Mouse (Mus musculus) ES-E14 (cell line): ENCODE results near the gene Ston2. TPM values are rescaled to one million over a fixed set of nuclear protein-coding genes. Genes with fewer than 3 reads are reported as not detected.
A peak's percentile ranks its signal among the peaks of the same experiment; 100 is the strongest.
"Not testable (repeated sequence)": the region's sequence is repeated elsewhere in the genome, so short reads cannot be mapped to it uniquely, and the experiment has no call there.

ENCODE experiments used
- DNase-seq: peaks from one replicate; pipeline ENCODE4 v3.0.0-alpha.2; 2013; ENCODE audit warnings: low read depth, low spot score
- H3K27ac ChIP-seq: 2 replicates; pipeline ENCODE4 v1.5.1; 2012; ENCODE audit warnings: low read depth, mild to moderate bottlenecking, low read length, moderate library complexity, mixed read lengths; ENCODE audit not compliant: poor library complexity, insufficient read depth, severe bottlenecking
- H3K36me3 ChIP-seq: 2 replicates; pipeline ENCODE4 v1.6.1; 2012; ENCODE audit warnings: mild to moderate bottlenecking, low read length, moderate library complexity, mixed read lengths; ENCODE audit not compliant: control insufficient read depth, poor library complexity, insufficient read depth, severe bottlenecking
- H3K4me1 ChIP-seq, 2 experiments: fragments of 150-350 bp in 1 of 2; sonication (generic) in 1 of 2; 2 replicates each; pipeline ENCODE4 v1.6.1; 2012; ENCODE audit warnings: low read length in 2 of 2, mild to moderate bottlenecking in 1 of 2, mixed read lengths in 1 of 2; ENCODE audit not compliant: control insufficient read depth in 2 of 2, insufficient read depth in 2 of 2, poor library complexity in 1 of 2
- H3K4me3 ChIP-seq, 2 experiments: fragments of 150-350 bp in 1 of 2; sonication (generic) in 1 of 2; 2 replicates each; pipeline ENCODE4 v1.5.1; 2012; ENCODE audit warnings: low read length in 2 of 2, low read depth in 1 of 2, mild to moderate bottlenecking in 1 of 2, mixed read lengths in 1 of 2; ENCODE audit not compliant: insufficient read depth in 1 of 2, poor library complexity in 1 of 2, severe bottlenecking in 1 of 2
- H3K9ac ChIP-seq: 2 replicates; pipeline ENCODE4 v1.6.1; 2012; ENCODE audit warnings: low read depth, mild to moderate bottlenecking, low read length, mixed read lengths; ENCODE audit not compliant: poor library complexity, insufficient read depth, severe bottlenecking
- H3K9me3 ChIP-seq: fragments of 150-350 bp; sonication (generic); 2 replicates; pipeline ENCODE4 v1.6.1; 2012; ENCODE audit warnings: low read depth, mild to moderate bottlenecking, low read length; ENCODE audit not compliant: control insufficient read depth, insufficient read depth
- CHD2 ChIP-seq: IDR thresholded peaks from 2 replicates; pipeline ENCODE4 v1.6.1; 2014; ENCODE audit warnings: mild to moderate bottlenecking, low read depth, low read length, inconsistent platforms
- HCFC1 ChIP-seq: IDR thresholded peaks from 2 replicates; pipeline ENCODE4 v1.6.1; 2012; ENCODE audit warnings: low read length, inconsistent platforms, borderline replicate concordance; ENCODE audit not compliant: insufficient read depth
- MAFK ChIP-seq: IDR thresholded peaks from 2 replicates; pipeline ENCODE4 v1.6.1; 2014; ENCODE audit warnings: mild to moderate bottlenecking, low read depth, low read length, inconsistent platforms; ENCODE audit not compliant: insufficient read depth
- ZC3H11A ChIP-seq: IDR thresholded peaks from 2 replicates; pipeline ENCODE4 v1.6.1; 2012; ENCODE audit warnings: low read depth, mild to moderate bottlenecking, inconsistent platforms, low read length, borderline replicate concordance
- ZNF384 ChIP-seq: IDR thresholded peaks from 2 replicates; pipeline ENCODE4 v1.6.1; 2012; ENCODE audit warnings: low read depth, low read length, inconsistent platforms
- in situ Hi-C, 2 experiments: fragments of 600-800 bp; cut with MboI; formaldehyde crosslinking; loops; one replicate each; pipeline ENCODE4 v1.15.1; 2025; ENCODE audit warnings: low sequenced_read_pairs in 2 of 2, inconsistent platforms in 1 of 2; ENCODE audit not compliant: unreplicated experiment in 2 of 2
- total RNA-seq: library from RNA; depleted of rRNA; stranded (reverse); fragments of 300-350 nt; gene quantifications from 2 replicates; pipeline ENCODE4 v1.2.3, GENCODE M21; 2012

The Ston2 gene
- total RNA-seq, 1 experiment: 11.7 TPM

DNA sequence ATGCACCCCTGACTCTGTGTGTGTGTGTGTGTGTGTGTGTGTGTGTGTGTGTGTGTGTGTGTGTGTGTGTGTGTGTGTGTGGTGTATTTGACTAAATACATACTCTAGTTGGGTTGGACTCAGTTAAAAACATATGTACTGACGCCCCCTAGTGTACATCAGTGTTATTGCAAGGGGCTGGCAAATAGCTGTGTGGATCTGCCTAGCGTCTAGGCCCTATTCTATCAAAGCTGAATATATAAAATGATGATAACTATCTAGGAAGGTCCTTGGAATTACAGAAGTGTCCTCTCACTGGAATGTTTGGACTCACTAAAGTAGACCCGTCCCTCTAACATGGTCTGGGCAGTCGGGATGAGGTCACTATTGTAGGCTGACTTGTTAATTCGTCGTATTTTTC lies 1.6 kb upstream of the Ston2 start:
- no peak for TF ChIP-seq HCFC1
- no peak for TF ChIP-seq MAFK
- 0 out of 2 replicates have a peak, but pooled peaks have one; percentile 47 for TF ChIP-seq ZC3H11A
- no peak for TF ChIP-seq CHD2
- no peak for TF ChIP-seq ZNF384
- H3K9ac ChIP-seq: no peak overlapping the region
- no peak overlapping the region for H3K27ac ChIP-seq
- H3K4me1 ChIP-seq: no peaks in the 10 kb centered on the region
- H3K36me3 ChIP-seq: no peaks in the 10 kb centered on the region
- in situ Hi-C loops: loop anchor here (5.0 to 25.0 kb wide), 3 partner anchors 148 to 378 kb away; no protein-coding TSS in a partner anchor
- no peak for DNase-seq
- no peaks in the 10 kb centered on the region for H3K9me3 ChIP-seq
- H3K4me3 ChIP-seq: no peak overlapping the region

DNA sequence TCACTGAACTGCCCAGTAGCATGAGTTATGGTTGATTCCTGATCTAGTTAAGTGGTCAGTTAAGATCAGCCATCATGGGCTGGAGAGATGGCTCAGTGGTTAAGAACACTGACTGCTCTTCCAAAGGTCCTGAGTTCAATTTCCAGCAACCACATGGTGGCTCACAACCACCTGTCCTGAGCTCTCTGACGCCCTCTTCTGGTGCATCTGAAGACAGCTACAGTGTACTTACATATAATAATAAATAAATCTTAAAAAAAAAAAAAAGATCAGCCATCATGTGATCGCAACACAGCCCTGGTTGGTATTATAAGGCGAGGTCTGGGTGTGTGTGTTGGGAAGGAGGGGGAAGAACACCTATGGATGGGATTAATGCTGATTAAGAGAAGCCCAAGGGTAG lies 259 bp upstream of the Ston2 start:
- H3K9ac ChIP-seq, H3K4me1 ChIP-seq, H3K4me3 ChIP-seq, H3K36me3 ChIP-seq, H3K27ac ChIP-seq, DNase-seq, H3K9me3 ChIP-seq: not testable (repeated sequence)
- in situ Hi-C loops: loop anchor here (25.0 kb wide), 2 partner anchors 151 to 376 kb away; no protein-coding TSS in a partner anchor

DNA sequence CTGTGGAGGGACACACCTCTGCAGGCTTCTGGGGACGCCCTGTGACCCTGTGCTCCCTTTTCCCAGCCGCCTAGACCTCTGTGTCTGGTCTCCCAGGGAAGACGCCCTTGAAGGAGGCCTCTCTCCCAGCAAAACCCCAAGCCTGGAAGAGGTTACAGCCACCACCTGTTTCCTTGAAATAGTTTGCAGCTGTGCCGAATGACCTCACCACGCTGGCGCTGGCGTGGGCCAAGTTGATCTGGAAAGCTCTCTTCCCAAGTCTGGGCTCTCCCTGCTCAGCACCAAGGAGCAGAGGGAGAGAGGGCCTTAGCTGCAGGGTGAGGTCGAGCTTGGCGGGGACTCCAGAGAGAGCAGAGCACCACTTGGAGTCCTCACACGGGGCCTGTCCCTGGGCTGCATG lies 1.8 kb downstream of the Ston2 start:
- TF ChIP-seq ZNF384: no peak
- TF ChIP-seq ZC3H11A: no peak
- no peak for TF ChIP-seq HCFC1
- TF ChIP-seq CHD2: no peak
- no peak for TF ChIP-seq MAFK
- Histone ChIP-seq H3K9ac (no peak overlapping the region), H3K4me3 (no peak overlapping the region; a peak in 1 of 4 replicates), H3K36me3 (no peaks in the 10 kb centered on the region), H3K27ac (no peak overlapping the region), H3K9me3 (no peaks in the 10 kb centered on the region), H3K4me1 (no peaks in the 10 kb centered on the region)
- no peak for DNase-seq
- in situ Hi-C loops: loop anchor here (25.0 kb wide), 2 partner anchors 149 to 374 kb away; no protein-coding TSS in a partner anchor

DNA sequence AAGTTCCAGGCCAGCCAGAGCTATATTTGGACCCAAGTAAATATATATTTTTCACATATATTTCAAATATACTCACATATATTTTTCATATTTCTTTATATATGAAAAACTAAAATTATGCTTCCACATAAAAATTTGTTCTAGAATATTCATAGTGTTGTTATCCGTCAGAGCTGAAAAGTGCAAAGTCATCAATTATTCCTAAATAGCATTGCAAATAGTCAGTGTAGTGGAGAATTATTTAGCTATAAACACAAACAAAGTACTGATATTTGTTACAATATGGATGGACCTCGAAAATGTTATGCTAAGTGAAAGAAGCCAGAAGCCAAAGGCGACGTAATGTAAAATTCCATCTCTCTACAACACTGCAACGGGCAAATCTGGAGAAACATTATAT lies 6.8 kb downstream of the Ston2 start:
- Histone ChIP-seq H3K36me3 (no peaks in the 10 kb centered on the region), H3K27ac (no peak overlapping the region), H3K4me3 (no peak overlapping the region), H3K9ac (no peak overlapping the region), H3K9me3 (no peaks in the 10 kb centered on the region), H3K4me1 (no peaks in the 10 kb centered on the region)
- in situ Hi-C loops: loop anchor here (25.0 kb wide), 2 partner anchors 144 to 369 kb away; no protein-coding TSS in a partner anchor
- DNase-seq: no peak
- no peak for TF ChIP-seq ZC3H11A
- no peak for TF ChIP-seq HCFC1
- no peak for TF ChIP-seq CHD2
- peak; percentile 81 for TF ChIP-seq MAFK

DNA sequence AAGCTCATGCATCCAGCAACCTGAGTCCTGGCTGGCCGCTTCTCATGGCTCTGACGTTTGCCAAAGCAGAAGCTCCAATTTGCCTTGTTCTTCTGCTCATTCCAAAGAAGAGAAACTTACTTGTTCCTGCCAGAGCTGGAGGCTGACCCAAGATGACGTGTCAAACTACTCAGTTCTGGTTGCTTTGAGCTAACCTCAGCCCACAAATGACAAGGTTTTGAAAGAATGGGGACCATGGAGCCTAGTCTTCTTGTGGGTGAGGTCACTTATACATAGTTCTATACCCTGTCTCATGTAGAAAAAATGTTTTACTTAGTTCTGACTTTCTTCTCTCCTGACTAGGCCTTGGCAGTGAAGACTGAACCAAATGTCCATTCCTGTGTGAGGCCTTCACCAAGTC lies 7.7 kb downstream of the Ston2 start:
- no peak overlapping the region for H3K27ac ChIP-seq
- no peak for TF ChIP-seq ZC3H11A
- TF ChIP-seq CHD2: no peak
- TF ChIP-seq MAFK: no peak
- no peak for TF ChIP-seq HCFC1
- TF ChIP-seq ZNF384: no peak
- no peaks in the 10 kb centered on the region for H3K4me1 ChIP-seq
- no peaks in the 10 kb centered on the region for H3K9me3 ChIP-seq
- no peak overlapping the region for H3K4me3 ChIP-seq
- in situ Hi-C loops: loop anchor here (25.0 kb wide), 2 partner anchors 143 to 368 kb away; no protein-coding TSS in a partner anchor
- no peaks in the 10 kb centered on the region for H3K36me3 ChIP-seq
- no peak overlapping the region for H3K9ac ChIP-seq
- no peak for DNase-seq
